Mouse (Mus musculus): ENCODE data around the gene Ankrd13b. TPM values are rescaled to one million over a fixed set of nuclear protein-coding genes. Genes with fewer than 3 reads are reported as not detected.

Ankrd13b gene
- total and polyA plus RNA-seq, 3 experiments, result 9.2 to 19.4 (median 10.6) TPM

DNA sequence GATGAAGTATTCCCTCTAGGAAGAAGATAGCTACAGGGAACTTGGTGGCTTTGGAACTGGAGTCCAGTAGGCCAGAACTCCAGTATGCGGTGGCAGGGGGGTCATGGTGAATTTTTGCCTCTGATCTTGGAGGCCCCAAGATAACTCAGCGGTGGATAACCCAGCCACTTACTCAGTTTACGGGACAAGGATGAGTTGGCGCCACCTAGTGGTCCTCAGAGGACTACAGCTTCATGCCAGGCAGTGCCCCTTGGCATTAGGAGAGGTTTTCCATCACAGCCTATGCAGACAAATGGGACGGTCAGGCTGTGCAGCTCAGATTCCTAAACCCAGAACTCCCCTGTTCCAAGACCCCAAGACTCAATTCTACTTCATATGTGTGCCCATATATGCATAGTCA is 11.9 kb upstream of the Ankrd13b start:
- WGBS, result 10% methylated on average over 5 of the region's 5 CpGs
- H3K4me1 ChIP-seq (ENCODE audit: control insufficient read depth, insufficient read depth, low read length), result peaks cover 28% of the 10 kb centered on the region
- H3K4me3 ChIP-seq, result no peak overlapping the region
- intact Hi-C loops (cut with DNase I), result loop anchor here (1.0 to 2.0 kb wide), 2 partner anchors 10 to 185 kb away; no protein-coding TSS in a partner anchor
- no peaks in the 10 kb centered on the region for H3K27me3 ChIP-seq (ENCODE audit: control insufficient read depth, insufficient read depth, low read length)
- no peak overlapping the region for H3K9ac ChIP-seq (ENCODE audit: low read depth, low read length)
- H3K36me3 ChIP-seq (ENCODE audit: control insufficient read depth, insufficient read depth, low read length), result peaks cover 2% of the 10 kb centered on the region; the same call in 1 of the 2 replicates
- peaks cover 2% of the 10 kb centered on the region; the same call in 1 of the 2 replicates for H3K79me2 ChIP-seq (replicated peaks; ENCODE audit: control insufficient read depth, insufficient read depth, low read length)
- TF ChIP-seq CTCF (IDR thresholded peaks at IDR 0.05) (peak; percentile 94), EP300 (IDR thresholded peaks at IDR 0.05; ENCODE audit: insufficient read depth, low read depth, low read length) (no peak)
- H3K27ac ChIP-seq, result no peak overlapping the region
- peak; percentile 79 to 81 for DNase-seq

DNA sequence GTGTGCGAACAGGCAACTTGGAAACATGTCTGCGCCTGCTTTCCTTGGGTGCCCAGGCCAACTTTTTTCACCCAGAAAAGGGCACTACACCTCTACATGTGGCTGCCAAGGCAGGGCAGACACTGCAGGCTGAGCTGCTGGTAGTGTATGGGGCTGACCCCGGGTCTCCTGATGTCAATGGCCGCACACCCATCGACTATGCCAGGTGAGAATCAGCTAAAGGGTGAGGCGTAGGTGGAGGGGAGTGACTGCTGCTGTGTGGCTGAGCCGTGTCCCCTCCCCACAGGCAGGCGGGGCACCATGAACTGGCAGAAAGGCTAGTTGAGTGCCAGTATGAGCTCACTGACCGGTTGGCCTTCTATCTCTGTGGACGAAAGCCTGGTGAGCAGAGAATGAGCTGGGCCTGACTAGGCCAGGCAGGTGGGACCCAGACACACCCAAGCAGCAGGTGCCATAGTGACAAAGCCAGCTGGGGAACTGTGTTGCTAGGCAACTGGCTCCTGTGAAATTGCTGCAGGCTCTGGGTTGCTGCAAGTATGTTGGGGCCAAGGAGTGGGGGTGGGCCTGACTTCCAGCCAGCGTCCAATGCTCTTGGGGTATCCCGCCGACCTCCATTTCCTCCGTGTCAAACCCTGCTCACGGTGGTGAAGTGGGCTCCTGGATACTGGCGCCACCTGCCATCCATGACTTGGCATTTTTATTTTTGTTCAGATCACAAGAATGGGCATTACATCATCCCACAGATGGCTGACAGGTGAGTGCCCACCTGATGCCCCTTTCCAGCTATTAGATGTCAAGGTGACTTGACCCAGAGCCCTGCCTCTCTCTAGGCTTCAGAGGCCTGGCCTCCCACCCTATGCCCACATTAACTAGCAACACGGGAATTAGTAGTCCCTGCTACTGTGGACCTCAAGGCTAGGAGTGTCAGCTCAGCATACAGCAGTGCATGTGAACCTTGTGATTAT is 11.2 kb upstream of the Ankrd13b start:
- DNase-seq, result no peak
- Histone ChIP-seq H3K27ac (no peak overlapping the region), H3K36me3 (ENCODE audit: control insufficient read depth, insufficient read depth, low read length) (peaks cover 2% of the 10 kb centered on the region; the same call in 1 of the 2 replicates), H3K79me2 (replicated peaks; ENCODE audit: control insufficient read depth, insufficient read depth, low read length) (peaks cover 2% of the 10 kb centered on the region; the same call in 1 of the 2 replicates), H3K4me1 (ENCODE audit: control insufficient read depth, insufficient read depth, low read length) (peaks cover 32% of the 10 kb centered on the region), H3K4me3 (no peak overlapping the region), H3K27me3 (ENCODE audit: control insufficient read depth, insufficient read depth, low read length) (no peaks in the 10 kb centered on the region), H3K9ac (ENCODE audit: low read depth, low read length) (no peak overlapping the region)
- intact Hi-C loops (cut with DNase I), result loop anchor here (1.0 to 2.0 kb wide), 2 partner anchors 9 to 184 kb away; no protein-coding TSS in a partner anchor
- TF ChIP-seq EP300 (IDR thresholded peaks at IDR 0.05; ENCODE audit: insufficient read depth, low read depth, low read length), result no peak
- TF ChIP-seq CTCF (IDR thresholded peaks at IDR 0.05), result no peak
- no peak for TF ChIP-seq POLR2A (IDR thresholded peaks at IDR 0.05; ENCODE audit: insufficient read depth, low read depth, low read length)
- WGBS, result 79% methylated on average over 17 of the region's 17 CpGs

DNA sequence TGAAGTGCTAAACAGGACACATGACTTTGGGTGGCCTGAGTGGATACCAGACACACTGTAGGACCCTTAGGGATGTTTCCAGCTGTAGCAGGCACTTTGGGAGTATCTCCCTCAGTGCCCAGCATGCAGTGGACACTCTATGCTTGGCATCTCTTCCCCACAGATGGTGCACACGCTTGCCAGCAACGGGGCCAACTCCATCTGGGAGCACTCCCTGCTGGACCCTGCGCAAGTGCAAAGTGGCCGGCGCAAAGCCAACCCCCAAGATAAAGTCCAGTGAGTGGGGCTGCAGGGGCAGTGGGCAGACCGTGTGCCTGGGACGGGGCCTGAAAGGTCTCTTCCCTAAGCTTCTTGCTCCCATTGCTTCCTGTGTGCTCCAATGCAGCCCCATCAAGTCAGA is 9.9 kb upstream of the Ankrd13b start:
- no peak overlapping the region for H3K9ac ChIP-seq (ENCODE audit: low read depth, low read length)
- H3K27ac ChIP-seq, result no peak overlapping the region; the same call in 1 of the 2 replicates
- WGBS, result 49% methylated on average over 7 of the region's 7 CpGs
- H3K27me3 ChIP-seq (ENCODE audit: control insufficient read depth, insufficient read depth, low read length), result no peaks in the 10 kb centered on the region
- H3K4me3 ChIP-seq, result no peak overlapping the region
- H3K79me2 ChIP-seq (replicated peaks; ENCODE audit: control insufficient read depth, insufficient read depth, low read length), result peaks cover 6% of the 10 kb centered on the region
- intact Hi-C loops (cut with DNase I), result loop anchor here (2.0 to 10.0 kb wide), 3 partner anchors 33 to 305 kb away; partner anchors contain the start of gene Ssh2
- TF ChIP-seq POLR2A (IDR thresholded peaks at IDR 0.05; ENCODE audit: insufficient read depth, low read depth, low read length) (no peak), EP300 (IDR thresholded peaks at IDR 0.05; ENCODE audit: insufficient read depth, low read depth, low read length) (no peak), CTCF (IDR thresholded peaks at IDR 0.05) (no peak)
- DNase-seq, result no peak
- peaks cover 2% of the 10 kb centered on the region; the same call in 1 of the 2 replicates for H3K36me3 ChIP-seq (ENCODE audit: control insufficient read depth, insufficient read depth, low read length)
- H3K4me1 ChIP-seq (ENCODE audit: control insufficient read depth, insufficient read depth, low read length), result peaks cover 37% of the 10 kb centered on the region

DNA sequence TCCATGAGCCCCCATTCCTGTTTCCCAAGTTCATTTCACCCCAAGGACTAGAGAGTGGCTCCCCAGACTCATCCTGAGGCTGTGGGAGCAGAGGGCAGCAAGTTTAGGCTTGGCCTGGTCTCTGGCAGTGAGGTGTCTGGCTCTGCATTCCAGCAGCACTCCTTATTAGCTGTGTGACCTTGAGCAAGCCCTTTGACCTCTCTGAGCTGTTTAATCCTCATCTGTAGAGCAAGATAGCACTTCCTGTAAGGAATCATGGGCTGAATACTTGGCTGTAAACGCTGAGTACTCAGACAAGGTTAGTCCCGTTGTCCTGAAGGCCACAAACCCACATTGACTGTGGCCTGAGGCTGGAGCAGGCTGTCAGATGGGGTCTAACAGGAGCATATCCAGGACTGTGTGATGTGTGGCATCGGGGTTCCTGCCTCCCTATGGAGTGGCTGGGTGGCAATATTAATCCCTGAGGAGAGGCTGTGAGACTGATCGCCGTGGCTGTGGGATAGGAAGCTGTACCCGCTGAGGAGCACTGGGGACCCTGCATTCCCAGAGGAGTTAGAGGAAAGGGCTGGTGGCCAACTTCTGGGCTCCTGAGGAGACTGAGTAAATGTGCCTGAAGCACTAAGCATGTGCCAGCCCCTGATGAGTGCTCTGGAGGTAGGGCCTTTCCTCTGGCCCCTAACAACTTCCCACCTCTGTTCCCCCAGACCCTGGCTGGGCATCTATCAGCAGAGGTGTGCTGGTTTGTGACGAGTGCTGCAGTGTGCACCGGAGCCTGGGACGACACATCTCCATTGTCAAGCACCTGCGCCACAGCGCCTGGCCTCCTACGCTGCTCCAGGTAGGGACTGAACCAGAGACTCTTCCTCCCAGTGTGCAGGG is 9.0 kb upstream of the Ankrd13b start:
- Histone ChIP-seq H3K27ac (peak overlapping the region; percentile 96), H3K27me3 (ENCODE audit: control insufficient read depth, insufficient read depth, low read length) (no peaks in the 10 kb centered on the region), H3K36me3 (ENCODE audit: control insufficient read depth, insufficient read depth, low read length) (peaks cover 2% of the 10 kb centered on the region; the same call in 1 of the 2 replicates), H3K79me2 (replicated peaks; ENCODE audit: control insufficient read depth, insufficient read depth, low read length) (peaks cover 8% of the 10 kb centered on the region), H3K9ac (ENCODE audit: low read depth, low read length) (no peak overlapping the region), H3K4me3 (peak overlapping the region; percentile 13), H3K4me1 (ENCODE audit: control insufficient read depth, insufficient read depth, low read length) (peaks cover 38% of the 10 kb centered on the region)
- 59% methylated on average over 12 of the region's 12 CpGs for WGBS
- no peak for DNase-seq
- TF ChIP-seq EP300 (IDR thresholded peaks at IDR 0.05; ENCODE audit: insufficient read depth, low read depth, low read length) (no peak), CTCF (IDR thresholded peaks at IDR 0.05) (no peak), POLR2A (IDR thresholded peaks at IDR 0.05; ENCODE audit: insufficient read depth, low read depth, low read length) (no peak)
- intact Hi-C loops (cut with DNase I), result loop anchor here (2.0 to 10.0 kb wide), 3 partner anchors 32 to 306 kb away; partner anchors contain the start of gene Ssh2

DNA sequence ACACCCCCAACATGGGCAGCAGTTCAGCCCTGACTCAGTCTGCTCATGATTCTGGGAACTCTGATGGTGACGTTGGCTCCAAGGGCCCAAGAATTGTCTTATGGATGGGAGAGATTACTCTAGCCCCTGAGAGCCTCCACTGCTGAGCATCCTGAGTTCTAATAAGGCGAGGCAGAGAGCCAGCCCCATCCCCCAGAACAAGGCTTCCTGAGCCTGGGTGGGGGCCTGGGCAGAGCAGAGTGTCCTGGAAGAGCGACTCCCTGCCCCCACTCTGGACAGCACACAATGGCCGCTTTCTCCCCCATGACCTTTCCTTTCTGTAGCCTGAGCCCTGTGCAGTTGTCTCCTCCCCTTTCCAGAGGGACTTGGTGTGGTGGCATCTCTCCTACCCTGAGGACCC is 8.4 kb upstream of the Ankrd13b start:
- peak overlapping the region; percentile 13 for H3K4me3 ChIP-seq
- intact Hi-C loops (cut with DNase I), result loop anchor here (2.0 to 10.0 kb wide), 3 partner anchors 31 to 307 kb away; partner anchors contain the start of gene Ssh2
- H3K27me3 ChIP-seq (ENCODE audit: control insufficient read depth, insufficient read depth, low read length), result no peaks in the 10 kb centered on the region

More for the DNA sequence above, 8.4 kb upstream of the Ankrd13b start:
- DNase-seq, result peak in 1 of 2 experiments; percentile 61
- Histone ChIP-seq H3K9ac (ENCODE audit: low read depth, low read length) (no peak overlapping the region), H3K36me3 (ENCODE audit: control insufficient read depth, insufficient read depth, low read length) (peaks cover 2% of the 10 kb centered on the region; the same call in 1 of the 2 replicates), H3K4me1 (ENCODE audit: control insufficient read depth, insufficient read depth, low read length) (peaks cover 34% of the 10 kb centered on the region), H3K79me2 (replicated peaks; ENCODE audit: control insufficient read depth, insufficient read depth, low read length) (peaks cover 8% of the 10 kb centered on the region), H3K27ac (peak overlapping the region; percentile 96)
- WGBS, result 48% methylated on average over 4 of the region's 4 CpGs
- TF ChIP-seq EP300 (IDR thresholded peaks at IDR 0.05; ENCODE audit: insufficient read depth, low read depth, low read length) (no peak), POLR2A (IDR thresholded peaks at IDR 0.05; ENCODE audit: insufficient read depth, low read depth, low read length) (no peak), CTCF (IDR thresholded peaks at IDR 0.05) (no peak)
